Mouse (Mus musculus) megakaryocyte, embryonic 14.5 days (primary cell): ENCODE measurements around the gene Kcnb1. TPM values are rescaled to one million over a fixed set of nuclear protein-coding genes. Genes with fewer than 3 reads are reported as not detected.

ENCODE experiments used
- H3K27me3 ChIP-seq: replicated peaks from 2 replicates; pipeline ENCODE3; 2012; ENCODE audit warnings: inconsistent platforms
- H3K36me3 ChIP-seq: replicated peaks from 2 replicates; pipeline ENCODE3; 2012; ENCODE audit warnings: low read length, inconsistent platforms, mixed read lengths
- H3K4me1 ChIP-seq: 2 replicates; pipeline ENCODE4 v1.6.1; 2012; ENCODE audit warnings: inconsistent platforms
- H3K4me3 ChIP-seq: replicated peaks from 2 replicates; pipeline ENCODE3; 2012; ENCODE audit warnings: moderate library complexity, mild to moderate bottlenecking, inconsistent platforms
- H3K9me3 ChIP-seq: 2 replicates; pipeline ENCODE4 v1.6.1; 2012; ENCODE audit warnings: inconsistent platforms
- FLI1 ChIP-seq: IDR thresholded peaks from 2 replicates; pipeline ENCODE4 v1.6.1; 2012; ENCODE audit warnings: low read length, inconsistent platforms, mixed read lengths
- GATA1 ChIP-seq: IDR thresholded peaks from 3 replicates; pipeline ENCODE4 v1.6.1; 2012; ENCODE audit warnings: mixed read lengths, low read length, inconsistent platforms, borderline replicate concordance
- polyA plus RNA-seq: library from polyadenylated mRNA; stranded (reverse); fragments of >175 nt; gene quantifications from 2 replicates; pipeline ENCODE4 v1.2.3, GENCODE M21; 2012; ENCODE audit warnings: low replicate concordance; ENCODE audit not compliant: insufficient read depth

Gene Kcnb1
- polyA plus RNA-seq, 1 experiment, result 0.02 TPM

GRCm38 (mm10) chr2:167121996-167122395, 68.0 kb downstream of the Kcnb1 start:
- TF ChIP-seq GATA1 (no peak), FLI1 (no peak)
- no peaks in the 10 kb centered on the region for H3K4me1 ChIP-seq
- no peak overlapping the region for H3K4me3 ChIP-seq
- H3K9me3 ChIP-seq, result no peaks in the 10 kb centered on the region
- H3K36me3 ChIP-seq, result no peaks in the 10 kb centered on the region
- H3K27me3 ChIP-seq, result peaks cover 88% of the 10 kb centered on the region

DNA sequence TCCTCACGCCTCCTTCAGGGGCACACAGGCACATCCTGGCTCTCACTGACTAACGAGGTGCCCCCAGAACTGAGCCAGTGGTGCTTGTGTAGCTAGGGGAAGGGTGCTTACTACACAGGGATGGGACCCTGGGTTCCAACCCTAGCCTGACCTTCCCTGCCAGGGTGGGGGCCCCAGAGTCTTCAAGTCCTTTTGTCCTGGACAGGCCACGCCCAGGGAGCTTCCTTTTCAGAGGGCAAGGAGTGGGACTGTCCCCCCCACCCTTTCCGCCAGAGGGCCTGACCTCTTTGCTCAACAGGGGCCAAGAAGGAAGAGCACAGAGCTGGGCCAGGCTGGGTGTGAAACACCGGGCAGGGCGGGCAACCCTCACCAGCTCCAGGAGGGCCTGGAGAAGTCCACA, 68.7 kb downstream of the Kcnb1 start:
- no peaks in the 10 kb centered on the region for H3K36me3 ChIP-seq
- no peak overlapping the region for H3K4me3 ChIP-seq
- H3K9me3 ChIP-seq, result no peaks in the 10 kb centered on the region
- peaks cover 89% of the 10 kb centered on the region for H3K27me3 ChIP-seq
- H3K4me1 ChIP-seq, result no peaks in the 10 kb centered on the region
- TF ChIP-seq GATA1, result no peak
- TF ChIP-seq FLI1, result no peak

GRCm38 (mm10) chr2:167120186-167120830, 69.6 kb downstream of the Kcnb1 start:
- Histone ChIP-seq H3K9me3 (no peaks in the 10 kb centered on the region), H3K4me1 (no peaks in the 10 kb centered on the region), H3K4me3 (no peak overlapping the region), H3K36me3 (no peaks in the 10 kb centered on the region), H3K27me3 (peaks cover 88% of the 10 kb centered on the region)
- TF ChIP-seq GATA1, result no peak
- no peak for TF ChIP-seq FLI1

GRCm38 (mm10) chr2:167118046-167118445, 71.9 kb downstream of the Kcnb1 start:
- TF ChIP-seq GATA1, result no peak
- no peak for TF ChIP-seq FLI1
- Histone ChIP-seq H3K9me3 (no peaks in the 10 kb centered on the region), H3K4me1 (no peaks in the 10 kb centered on the region), H3K36me3 (no peaks in the 10 kb centered on the region), H3K4me3 (no peak overlapping the region), H3K27me3 (peaks cover 91% of the 10 kb centered on the region)

DNA sequence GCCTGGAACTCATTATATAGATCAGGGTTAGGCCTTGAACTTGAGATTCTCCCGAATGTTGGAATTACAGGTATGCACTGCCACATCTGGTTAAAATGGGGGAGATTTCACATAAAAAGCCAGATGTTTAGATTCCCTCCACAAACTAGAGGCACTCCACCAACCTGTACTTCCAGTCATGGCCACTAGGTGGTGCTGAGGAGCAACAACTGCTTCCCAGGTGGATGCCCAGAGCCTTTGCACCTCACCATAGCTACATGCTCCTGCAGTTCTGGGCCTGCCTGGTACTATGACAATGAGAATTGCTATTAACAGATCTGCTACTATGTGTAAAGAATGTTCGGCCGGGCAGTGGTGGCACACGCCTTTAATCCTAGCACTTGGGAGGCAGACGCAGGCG, 77.2 kb downstream of the Kcnb1 start:
- TF ChIP-seq GATA1 (no peak), FLI1 (no peak)
- no peak overlapping the region for H3K4me3 ChIP-seq
- peaks cover 70% of the 10 kb centered on the region for H3K27me3 ChIP-seq
- no peaks in the 10 kb centered on the region for H3K4me1 ChIP-seq
- H3K9me3 ChIP-seq, result no peaks in the 10 kb centered on the region
- no peaks in the 10 kb centered on the region for H3K36me3 ChIP-seq

- peaks cover 65% of the 10 kb centered on the region for H3K27me3 ChIP-seq
- H3K4me3 ChIP-seq, result no peak overlapping the region
- no peak for TF ChIP-seq GATA1
- TF ChIP-seq FLI1, result no peak
- H3K9me3 ChIP-seq, result no peaks in the 10 kb centered on the region
- no peaks in the 10 kb centered on the region for H3K4me1 ChIP-seq
- no peaks in the 10 kb centered on the region for H3K36me3 ChIP-seq
These were observed 77.7 kb downstream of the Kcnb1 start for GRCm38 (mm10) chr2:167112259-167112658.

DNA sequence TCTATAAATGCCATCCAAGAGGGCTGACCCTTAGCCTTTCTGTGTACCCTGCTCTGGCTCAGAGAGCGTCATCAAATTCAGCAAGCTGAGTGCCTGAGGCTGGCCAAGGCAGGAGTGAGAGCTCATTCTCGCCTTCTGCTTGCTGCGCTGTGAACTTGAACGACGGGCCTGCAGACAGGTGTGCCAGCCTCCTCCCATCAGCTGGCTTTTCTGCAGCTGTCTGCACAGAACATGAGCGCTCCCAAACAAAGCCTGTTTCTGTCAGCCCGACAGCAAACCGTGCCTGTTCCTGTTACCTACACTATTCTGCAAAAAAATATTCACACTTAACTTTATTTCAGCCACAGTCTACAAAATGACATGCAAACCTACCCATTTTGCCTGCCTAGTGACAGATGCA, 80.4 kb downstream of the Kcnb1 start:
- no peaks in the 10 kb centered on the region for H3K36me3 ChIP-seq
- H3K4me1 ChIP-seq, result no peaks in the 10 kb centered on the region
- peaks cover 62% of the 10 kb centered on the region for H3K27me3 ChIP-seq
- no peak overlapping the region for H3K4me3 ChIP-seq
- H3K9me3 ChIP-seq, result peaks cover 26% of the 10 kb centered on the region
- TF ChIP-seq FLI1, result no peak
- no peak for TF ChIP-seq GATA1

DNA sequence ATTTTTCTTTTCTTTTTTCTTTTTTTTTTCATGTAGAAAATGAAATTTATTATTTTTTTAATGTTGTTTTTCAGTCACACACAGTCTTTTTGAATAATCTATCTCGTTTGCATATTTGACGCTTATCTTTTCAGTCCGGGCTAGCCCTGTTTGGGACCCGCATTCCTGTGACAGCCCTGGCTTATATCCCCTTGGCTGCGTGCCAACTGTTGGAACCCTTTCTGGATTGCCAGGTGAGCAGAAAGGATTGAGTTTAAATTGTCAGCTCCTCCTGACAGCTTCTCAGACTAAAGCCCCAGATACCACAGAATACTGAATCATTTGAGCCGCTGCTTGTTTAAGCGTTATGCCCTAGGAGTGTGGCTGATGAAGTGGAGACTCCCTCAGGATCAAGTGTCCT, 86.4 kb downstream of the Kcnb1 start:
- no peak overlapping the region for H3K4me3 ChIP-seq
- peaks cover 63% of the 10 kb centered on the region for H3K27me3 ChIP-seq
- no peaks in the 10 kb centered on the region for H3K36me3 ChIP-seq
- no peak for TF ChIP-seq GATA1
- TF ChIP-seq FLI1, result no peak
- H3K4me1 ChIP-seq, result peaks cover 9% of the 10 kb centered on the region
- peaks cover 27% of the 10 kb centered on the region for H3K9me3 ChIP-seq

DNA sequence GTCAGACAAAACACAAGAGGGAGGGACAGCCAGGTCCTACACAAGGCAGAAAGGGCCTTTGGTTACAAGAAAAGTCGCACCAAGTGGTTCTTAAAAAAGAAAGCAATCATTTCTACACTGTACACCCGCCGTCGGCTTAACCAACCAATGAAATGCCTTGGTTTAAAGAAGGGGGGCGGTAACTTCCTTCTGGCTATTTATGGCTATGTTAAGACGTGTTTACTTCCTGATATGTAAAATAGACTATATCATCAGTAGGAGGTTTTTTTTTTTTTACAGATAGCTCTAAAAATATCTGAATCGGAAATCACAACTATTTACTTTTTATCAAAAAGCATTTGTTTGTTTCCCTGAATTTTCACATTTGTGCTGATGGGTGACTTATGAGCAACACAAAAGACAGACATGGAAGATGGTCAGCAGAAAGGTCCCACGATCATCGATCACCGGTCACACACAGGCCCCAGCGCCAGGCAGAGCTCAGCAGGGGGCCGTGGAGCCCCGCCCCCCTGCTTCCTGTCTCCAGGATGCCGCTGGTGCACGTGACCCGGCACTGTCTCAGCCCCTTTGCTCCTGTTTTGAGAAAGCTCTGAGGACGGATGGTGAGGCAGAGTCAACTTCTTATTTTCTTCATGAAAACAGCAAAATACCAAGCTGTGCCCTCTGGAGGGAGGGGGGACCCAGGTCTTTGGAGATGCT, 88.1 kb downstream of the Kcnb1 start:
- Histone ChIP-seq H3K4me1 (peaks cover 9% of the 10 kb centered on the region), H3K4me3 (peak overlapping the region; percentile 51), H3K27me3 (peaks cover 76% of the 10 kb centered on the region), H3K9me3 (peaks cover 25% of the 10 kb centered on the region), H3K36me3 (no peaks in the 10 kb centered on the region)
- TF ChIP-seq GATA1 (no peak), FLI1 (no peak)

- Histone ChIP-seq H3K27me3 (peaks cover 80% of the 10 kb centered on the region), H3K4me3 (peak overlapping the region; percentile 57), H3K4me1 (peaks cover 22% of the 10 kb centered on the region), H3K36me3 (no peaks in the 10 kb centered on the region), H3K9me3 (peaks cover 4% of the 10 kb centered on the region; the same call in 1 of the 2 replicates)
- TF ChIP-seq FLI1 (no peak), GATA1 (no peak)
These were observed 95.3 kb downstream of the Kcnb1 start for GRCm38 (mm10) chr2:167094688-167095087.
